Mouse (Mus musculus): ENCODE results near the gene Cops3.
"Not testable (repeated sequence)": the region's sequence is repeated elsewhere in the genome, so short reads cannot be mapped to it uniquely, and the experiment has no call there.

Gene Cops3

GRCm38 (mm10) chr11:59839459-59840126 is at the start of gene Cops3:
Gene Cops3, minus strand, starts transcription at chr11:59839838.
- DNase-seq, result peak; percentile 92

DNA sequence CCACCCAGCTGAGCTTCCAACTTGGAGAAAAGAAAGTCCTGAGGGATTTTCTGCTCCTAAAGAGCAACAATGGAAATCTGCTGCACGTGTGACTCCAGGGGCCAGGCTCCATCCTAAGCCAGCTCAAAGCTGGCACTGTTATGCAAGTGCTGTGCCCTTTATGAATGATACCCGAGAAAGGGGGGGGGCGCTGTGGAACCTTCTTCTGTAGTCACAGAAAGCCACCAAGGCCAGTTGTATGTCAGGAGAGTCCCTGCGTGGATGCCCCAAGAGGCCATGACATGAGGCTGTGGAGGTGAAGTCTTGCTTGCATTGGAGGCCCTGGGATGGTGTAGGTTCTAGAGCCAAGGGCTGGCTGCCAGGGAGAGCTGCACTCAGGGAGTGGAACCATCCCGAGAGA is 48.5 kb upstream of the Cops3 start:
- DNase-seq, result no peak

DNA sequence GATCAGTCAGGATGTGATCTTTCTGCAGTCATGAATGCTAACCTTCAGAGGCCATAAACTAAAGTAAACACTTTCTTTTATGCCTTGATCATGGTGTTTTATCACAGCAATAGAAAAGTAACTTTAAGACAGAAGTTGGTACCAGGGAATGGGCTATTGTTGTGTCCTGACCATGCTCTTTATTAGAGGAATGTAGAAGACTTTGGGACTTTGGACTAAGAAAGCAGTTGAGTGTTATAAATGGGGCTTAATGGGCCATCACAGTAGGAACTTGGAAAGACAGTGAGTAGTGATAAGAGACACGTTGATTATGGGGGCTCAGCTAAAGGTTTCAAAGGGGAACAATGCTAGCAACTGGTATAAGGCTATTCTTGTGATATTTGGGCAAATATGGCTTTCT is 47.3 kb upstream of the Cops3 start:
- DNase-seq, result no peak

DNA sequence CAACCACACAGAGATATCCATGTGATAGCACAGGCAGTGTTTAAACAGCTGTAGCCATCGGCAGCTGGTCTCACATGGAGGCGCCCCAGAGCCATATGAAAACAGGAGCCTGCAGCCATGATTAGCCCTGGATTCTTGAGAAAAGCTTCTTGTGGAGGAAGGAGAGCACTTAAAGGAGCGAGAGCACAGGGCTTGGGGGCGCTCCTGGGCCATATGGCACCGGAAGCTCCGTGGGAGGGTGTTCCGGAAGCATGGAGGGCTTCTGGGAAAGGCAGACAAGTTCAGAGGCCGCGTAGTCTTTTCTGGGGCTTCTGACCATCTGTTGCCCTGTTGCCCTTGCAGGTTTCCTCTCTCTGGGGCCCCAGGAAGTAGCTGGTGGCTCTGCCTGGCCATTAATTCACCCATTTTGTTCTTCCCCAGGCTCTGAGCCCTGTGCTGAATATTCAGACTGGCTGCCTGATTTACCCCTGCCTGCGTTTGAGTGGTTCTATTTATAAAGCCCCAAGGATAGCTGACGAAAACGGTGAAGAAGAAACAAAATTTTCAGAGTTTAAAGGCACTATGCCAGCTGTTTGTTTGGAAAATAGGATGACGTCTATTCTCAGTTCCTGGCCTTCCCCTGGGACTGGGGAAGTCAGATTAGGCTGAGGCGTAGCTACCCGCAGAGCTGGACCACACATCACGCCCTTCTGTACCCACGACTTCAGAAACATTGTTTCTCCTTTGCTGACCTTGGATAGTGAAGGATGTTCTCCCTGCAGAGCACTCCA is 45.8 kb upstream of the Cops3 start:
- DNase-seq, result no peak

GRCm38 (mm10) chr11:59880031-59880430 is 40.4 kb upstream of the Cops3 start:
- DNase-seq, result peak; percentile 76

GRCm38 (mm10) chr11:59872124-59872523 is 32.5 kb upstream of the Cops3 start:
- DNase-seq, result no peak

GRCm38 (mm10) chr11:59864316-59864715 is 24.7 kb upstream of the Cops3 start:
- DNase-seq, result no peak

DNA sequence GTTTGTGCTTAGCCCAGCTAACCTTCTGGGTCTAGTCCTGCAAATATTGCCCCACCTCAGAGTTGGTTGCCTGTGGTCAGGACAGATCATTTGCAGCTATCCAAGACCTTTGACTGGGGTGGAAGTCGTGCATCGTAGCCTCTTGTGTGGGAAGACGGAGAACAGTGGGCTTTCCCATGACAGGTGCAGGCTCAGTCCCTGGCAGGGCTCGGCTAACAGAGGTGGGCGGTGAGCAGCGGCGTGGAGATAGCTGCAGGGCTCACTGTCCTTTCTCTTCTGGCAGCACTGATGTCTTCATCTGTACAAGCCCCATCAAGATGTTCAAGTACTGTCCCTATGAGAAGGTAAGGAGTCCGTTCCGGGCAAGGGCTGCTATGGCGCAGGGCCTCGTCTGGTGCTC is 20.8 kb upstream of the Cops3 start:
- DNase-seq, result no peak

DNA sequence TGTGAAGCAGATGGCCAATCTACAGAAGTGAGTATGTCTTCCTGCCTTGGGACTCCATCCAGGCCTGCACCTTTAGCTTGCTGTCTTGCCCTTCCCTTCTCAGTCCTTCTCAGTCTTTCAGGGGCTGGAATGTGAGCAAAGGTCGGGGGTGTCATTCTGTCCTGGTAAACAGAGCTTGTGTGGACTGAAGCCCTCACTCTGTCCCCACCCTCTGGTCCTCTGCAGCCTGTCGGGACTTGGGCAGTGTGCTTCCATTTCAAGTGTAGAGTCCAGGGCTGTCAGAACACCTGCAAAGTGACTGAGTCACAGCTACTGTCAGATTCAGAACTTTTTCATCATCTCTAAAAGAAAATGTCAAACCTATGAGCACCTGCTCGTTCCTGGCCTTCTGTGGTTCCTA is 13.2 kb upstream of the Cops3 start:
- DNase-seq, result no peak

GRCm38 (mm10) chr11:59847891-59848884 is 8.6 kb upstream of the Cops3 start:
- peak; percentile 71 for DNase-seq

DNA sequence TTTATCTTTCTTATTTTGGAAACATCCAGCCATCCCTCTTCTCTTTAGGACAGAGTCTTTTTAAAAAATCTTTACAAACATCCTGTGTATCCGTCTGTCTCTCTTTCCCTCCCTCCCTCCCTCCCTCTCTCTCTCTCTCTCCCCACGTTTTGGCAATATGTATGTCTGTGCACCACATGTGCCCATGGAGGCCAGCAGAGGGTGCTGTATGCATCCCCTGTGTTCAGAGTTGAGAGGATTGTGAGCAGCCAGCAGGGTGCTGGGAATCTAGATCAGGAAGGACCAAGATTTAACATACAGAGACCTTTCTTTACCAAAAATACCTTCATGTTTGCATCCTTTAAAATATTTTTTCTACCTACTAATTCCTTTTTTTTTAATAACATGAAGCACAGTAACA is 7.5 kb upstream of the Cops3 start:
- peak; percentile 38 for DNase-seq

DNA sequence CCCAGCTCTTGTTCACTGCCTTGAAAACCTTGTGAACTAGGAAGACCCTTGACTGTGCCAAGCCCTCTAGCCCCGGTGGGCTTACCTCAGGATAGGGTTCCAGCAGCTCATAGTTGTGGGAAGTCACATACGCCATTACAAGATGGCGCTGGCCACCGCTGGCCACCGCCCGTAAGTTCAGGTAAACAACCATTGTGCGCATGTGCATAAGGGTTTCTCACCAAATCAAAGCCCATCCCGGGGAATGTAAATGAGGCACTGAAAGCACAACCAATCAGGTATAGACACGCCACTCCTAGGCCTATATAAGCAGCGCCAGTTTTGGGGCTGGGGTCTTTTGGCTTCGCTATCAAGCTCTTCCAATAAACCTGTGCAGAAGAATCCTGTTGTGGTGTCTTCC is 6.7 kb upstream of the Cops3 start:
- DNase-seq, result no peak

GRCm38 (mm10) chr11:59839008-59839458 is 605 bp downstream of the Cops3 start, which contains the start of gene Nt5m:
Gene Nt5m, plus strand, starts transcription at chr11:59839447.
- DNase-seq, result peak; percentile 92

DNA sequence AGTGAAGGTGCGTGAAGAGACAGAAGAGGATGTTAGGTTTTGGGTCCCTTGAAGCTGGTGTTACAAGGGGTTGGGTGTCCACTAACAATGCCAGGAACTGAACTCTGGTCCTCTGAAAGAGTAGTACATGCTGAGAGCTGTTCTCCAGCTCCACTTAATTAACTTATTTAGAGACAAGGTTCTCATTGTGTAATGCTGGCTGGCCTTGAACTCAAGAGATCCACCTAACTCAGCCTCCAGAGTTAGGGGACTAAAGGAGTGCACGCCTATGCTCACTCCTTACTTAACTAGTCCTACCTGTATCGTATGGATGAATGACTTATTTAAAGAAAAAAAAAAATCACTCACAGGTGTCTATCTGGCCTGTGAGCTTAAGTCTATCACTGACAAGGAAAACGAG is 1.2 kb downstream of the Cops3 start:
- DNase-seq, result no peak

DNA sequence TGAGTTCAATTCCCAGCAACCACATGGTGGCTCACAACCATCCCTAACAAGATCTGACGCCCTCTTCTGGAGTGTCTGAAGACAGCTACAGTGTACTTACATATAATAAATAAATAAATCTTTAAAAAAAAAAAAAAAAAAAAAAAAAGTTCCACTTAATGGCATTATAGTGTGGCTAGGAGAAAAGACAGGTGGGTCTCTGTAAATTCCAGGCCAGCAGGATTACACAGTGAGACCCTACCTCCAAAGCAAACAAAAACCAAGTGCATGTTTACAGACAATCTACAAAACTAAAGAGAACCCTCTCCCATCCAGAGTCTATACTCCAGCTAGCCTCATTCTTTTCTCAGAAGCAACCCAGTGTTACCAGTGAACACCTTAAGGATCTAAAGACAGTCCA is 1.8 kb downstream of the Cops3 start:
- not testable (repeated sequence) for DNase-seq

GRCm38 (mm10) chr11:59821625-59822024 is 18.0 kb downstream of the Cops3 start:
- no peak for DNase-seq

DNA sequence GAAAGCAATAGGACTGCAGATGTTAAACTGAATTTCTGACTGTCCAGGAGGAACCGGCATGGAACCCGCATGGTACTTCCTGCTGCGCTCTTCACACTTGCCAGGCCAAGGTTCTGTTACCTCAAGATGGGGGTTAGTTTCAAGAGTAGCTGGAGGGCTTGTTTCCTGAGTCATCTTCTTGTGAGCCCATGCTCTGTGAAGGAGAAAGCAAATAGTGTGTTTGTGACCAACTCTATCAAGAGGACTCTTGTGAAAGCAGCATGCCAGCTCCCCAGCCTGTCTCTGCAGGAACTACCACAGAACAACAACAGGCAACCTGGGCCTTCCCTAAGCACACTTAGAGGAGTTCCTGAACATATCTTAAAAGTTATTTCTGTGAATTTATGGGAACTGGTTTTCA is 21.7 kb downstream of the Cops3 start:
- DNase-seq, result no peak

GRCm38 (mm10) chr11:59815482-59816065 is 24.1 kb downstream of the Cops3 start:
- DNase-seq, result no peak

DNA sequence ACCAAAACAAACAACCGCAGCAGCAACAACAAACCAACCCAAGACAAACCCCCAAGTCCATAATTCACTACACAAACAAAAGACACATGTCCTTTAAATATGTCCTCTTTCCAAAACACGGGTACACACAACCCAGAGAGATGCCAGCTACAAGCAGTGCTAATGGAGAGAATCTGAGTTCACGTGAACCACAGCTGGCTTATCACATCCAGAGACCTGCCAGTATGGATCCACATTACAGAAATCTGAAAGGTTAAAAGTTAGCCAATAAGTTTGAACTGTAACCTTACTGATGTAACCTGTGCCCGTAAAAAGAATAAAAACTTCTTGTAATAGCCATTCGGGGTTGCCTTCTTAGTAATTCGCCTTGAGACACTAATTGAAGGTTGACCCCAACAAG is 24.7 kb downstream of the Cops3 start:
- DNase-seq, result no peak

- DNase-seq, result no peak
Observed at GRCm38 (mm10) chr11:59814311-59814710, 25.3 kb downstream of the Cops3 start.

DNA sequence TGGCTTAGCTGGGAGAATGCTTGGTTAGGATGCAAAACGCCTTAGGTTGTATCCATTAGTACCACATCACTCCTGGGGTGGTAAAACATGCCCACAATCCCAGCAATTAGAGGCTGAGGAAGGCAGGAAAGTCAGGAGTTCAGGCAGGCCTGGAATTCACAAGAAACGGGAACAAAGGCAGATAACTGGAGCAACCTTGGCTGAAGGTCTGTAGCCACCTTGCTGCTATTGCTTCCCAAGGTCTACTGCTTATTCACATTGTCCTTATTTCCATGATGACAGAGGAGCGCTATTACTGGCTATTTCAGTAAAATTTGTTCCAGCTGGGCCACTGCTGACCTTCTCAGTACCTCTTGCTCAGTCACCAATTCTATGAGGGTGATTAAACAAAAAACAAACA is 26.4 kb downstream of the Cops3 start:
- DNase-seq, result no peak

GRCm38 (mm10) chr11:59811211-59811610 is 28.4 kb downstream of the Cops3 start:
- DNase-seq, result no peak

Measured in cerebellum, adult 11 months (tissue).